Mouse (Mus musculus) kidney, embryonic 16.5 days (tissue): ENCODE results near the gene Spcs2. TPM values are rescaled to one million over a fixed set of nuclear protein-coding genes. Genes with fewer than 3 reads are reported as not detected.

ENCODE experiments used
- ATAC-seq: fragments of 200-750 bp; cut with Nextera tagmentation; 2 replicates; pipeline ENCODE4 v1.8.0; 2017; ENCODE audit warnings: moderate TSS enrichment; ENCODE audit not compliant: low FRiP score, low TSS enrichment
- H3K27ac ChIP-seq: fragments of 300-500 bp; sonication (generic); 2 replicates; pipeline ENCODE4 v1.5.1; 2014; ENCODE audit warnings: low read length
- H3K27me3 ChIP-seq: fragments of 300-500 bp; sonication (generic); 2 replicates; pipeline ENCODE4 v1.6.1; 2014; ENCODE audit warnings: low read length, control low read depth, mixed read lengths; ENCODE audit not compliant: insufficient read depth
- H3K36me3 ChIP-seq: fragments of 300-500 bp; sonication (generic); 2 replicates; pipeline ENCODE4 v1.6.1; 2014; ENCODE audit warnings: low read length, control low read depth, mixed read lengths; ENCODE audit not compliant: insufficient read depth
- H3K4me1 ChIP-seq: fragments of 300-500 bp; sonication (generic); 2 replicates; pipeline ENCODE4 v1.6.1; 2014; ENCODE audit warnings: low read length, control low read depth, mixed read lengths; ENCODE audit not compliant: insufficient read depth
- H3K4me2 ChIP-seq: fragments of 300-500 bp; sonication (generic); replicated peaks from 2 replicates; pipeline ENCODE4 v1.6.1; 2014; ENCODE audit warnings: low read depth, low read length
- H3K4me3 ChIP-seq: fragments of 300-500 bp; sonication (generic); 2 replicates; pipeline ENCODE4 v1.5.1; 2014; ENCODE audit warnings: mild to moderate bottlenecking, low read length
- H3K9ac ChIP-seq: fragments of 300-500 bp; sonication (generic); replicated peaks from 2 replicates; pipeline ENCODE4 v1.6.1; 2014; ENCODE audit warnings: low read length
- H3K9me3 ChIP-seq: fragments of 300-500 bp; sonication (generic); 2 replicates; pipeline ENCODE4 v1.6.1; 2016; ENCODE audit warnings: low read length, control low read depth
- WGBS: fragments of 180-500 bp; shearing (Covaris S2); extraction: QIAGEN DNeasy Blood & Tissue Kit; methylation state at CpG from one replicate; pipeline ENCODE4 v1.1.7; 2014; 5-methylcytosine and 5-hydroxymethylcytosine counted together
- polyA plus RNA-seq: library from polyadenylated mRNA; unstranded; fragments of >200 nt; fragmentation: Nextera tagmentation; extraction: Ambion mirVana; gene quantifications from 2 replicates; pipeline ENCODE4 v1.2.1, GENCODE M21; 2015

Spcs2 gene
- polyA plus RNA-seq, 1 experiment from 2014 or later, result 372 TPM

GRCm38 (mm10) chr7:99851121-99851520 lies 12.1 kb downstream of the Spcs2 start:
- Histone ChIP-seq H3K4me1 (peaks cover under 1% of the 10 kb centered on the region), H3K9me3 (no peaks in the 10 kb centered on the region), H3K4me3 (no peak overlapping the region), H3K9ac (no peak overlapping the region), H3K27me3 (no peaks in the 10 kb centered on the region), H3K27ac (no peak overlapping the region), H3K36me3 (peaks cover 35% of the 10 kb centered on the region), H3K4me2 (no peak overlapping the region)
- WGBS, result 76% methylated on average over 1 of the region's 1 CpGs
- no peak for ATAC-seq

GRCm38 (mm10) chr7:99850534-99850933 lies 12.7 kb downstream of the Spcs2 start:
- H3K4me1 ChIP-seq, result no peaks in the 10 kb centered on the region; the same call in 1 of the 2 replicates
- no peak overlapping the region for H3K4me3 ChIP-seq
- peaks cover 33% of the 10 kb centered on the region for H3K36me3 ChIP-seq
- no peak for ATAC-seq
- H3K27ac ChIP-seq, result no peak overlapping the region
- H3K9me3 ChIP-seq, result no peaks in the 10 kb centered on the region
- no peaks in the 10 kb centered on the region for H3K27me3 ChIP-seq
- H3K9ac ChIP-seq, result no peak overlapping the region
- H3K4me2 ChIP-seq, result no peak overlapping the region
- 87% methylated on average over 5 of the region's 5 CpGs for WGBS

- H3K36me3 ChIP-seq, result peaks cover 57% of the 10 kb centered on the region
- H3K27ac ChIP-seq, result no peak overlapping the region
Measured at GRCm38 (mm10) chr7:99845533-99846236, 17.6 kb downstream of the Spcs2 start.

GRCm38 (mm10) chr7:99838241-99838640 lies 25.0 kb downstream of the Spcs2 start:
- ATAC-seq, result no peak
- H3K27ac ChIP-seq, result no peak overlapping the region

More at GRCm38 (mm10) chr7:99845533-99846236, 17.6 kb downstream of the Spcs2 start:
- Histone ChIP-seq H3K27me3 (no peaks in the 10 kb centered on the region), H3K9me3 (no peaks in the 10 kb centered on the region), H3K4me1 (no peaks in the 10 kb centered on the region), H3K9ac (no peak overlapping the region), H3K4me3 (no peak overlapping the region), H3K4me2 (no peak overlapping the region)
- whole genome bisulfite sequencing, result 93% methylated on average over 8 of the region's 8 CpGs
- no peak for ATAC-seq

GRCm38 (mm10) chr7:99837358-99838071 lies 25.7 kb downstream of the Spcs2 start:
- WGBS, result 75% methylated on average over 6 of the region's 6 CpGs
- Histone ChIP-seq H3K27me3 (no peaks in the 10 kb centered on the region), H3K4me3 (no peak overlapping the region), H3K27ac (no peak overlapping the region), H3K36me3 (peaks cover 34% of the 10 kb centered on the region), H3K9me3 (no peaks in the 10 kb centered on the region), H3K9ac (no peak overlapping the region), H3K4me2 (no peak overlapping the region), H3K4me1 (no peaks in the 10 kb centered on the region)
- ATAC-seq, result no peak

More at GRCm38 (mm10) chr7:99838241-99838640, 25.0 kb downstream of the Spcs2 start:
- Histone ChIP-seq H3K4me2 (no peak overlapping the region), H3K36me3 (peaks cover 41% of the 10 kb centered on the region), H3K9me3 (no peaks in the 10 kb centered on the region), H3K4me3 (no peak overlapping the region), H3K27me3 (no peaks in the 10 kb centered on the region), H3K4me1 (no peaks in the 10 kb centered on the region), H3K9ac (no peak overlapping the region)
- WGBS, result 86% methylated on average over 3 of the region's 3 CpGs

- H3K9me3 ChIP-seq, result no peaks in the 10 kb centered on the region
- WGBS, result 57% methylated on average over 4 of the region's 4 CpGs
- no peak overlapping the region for H3K9ac ChIP-seq
- H3K27me3 ChIP-seq, result no peaks in the 10 kb centered on the region
- H3K4me3 ChIP-seq, result no peak overlapping the region
- H3K4me1 ChIP-seq, result no peaks in the 10 kb centered on the region
- no peak overlapping the region for H3K4me2 ChIP-seq
- H3K27ac ChIP-seq, result no peak overlapping the region
- ATAC-seq, result no peak
- peaks cover 27% of the 10 kb centered on the region for H3K36me3 ChIP-seq
Measured at GRCm38 (mm10) chr7:99836781-99837180, 26.5 kb downstream of the Spcs2 start.

- Histone ChIP-seq H3K4me3 (no peak overlapping the region), H3K27me3 (no peaks in the 10 kb centered on the region), H3K9me3 (no peaks in the 10 kb centered on the region), H3K9ac (no peak overlapping the region), H3K4me1 (no peaks in the 10 kb centered on the region), H3K27ac (no peak overlapping the region), H3K4me2 (no peak overlapping the region), H3K36me3 (peaks cover 20% of the 10 kb centered on the region)
- WGBS, result 84% methylated on average over 5 of the region's 5 CpGs
- no peak for ATAC-seq
Measured at GRCm38 (mm10) chr7:99834314-99834853, 28.9 kb downstream of the Spcs2 start.

GRCm38 (mm10) chr7:99833846-99834222 lies 29.4 kb downstream of the Spcs2 start:
- Histone ChIP-seq H3K4me2 (no peak overlapping the region), H3K9me3 (no peaks in the 10 kb centered on the region), H3K27me3 (no peaks in the 10 kb centered on the region), H3K4me1 (no peaks in the 10 kb centered on the region), H3K36me3 (peaks cover 16% of the 10 kb centered on the region), H3K4me3 (no peak overlapping the region), H3K9ac (no peak overlapping the region), H3K27ac (no peak overlapping the region)
- 89% methylated on average over 2 of the region's 2 CpGs for WGBS
- ATAC-seq, result no peak

- ATAC-seq, result no peak
- H3K4me3 ChIP-seq, result no peak overlapping the region
- 0 out of 2 replicates have a peak, but pooled peaks cover 3% of the 10 kb centered on the region for H3K4me1 ChIP-seq
- H3K36me3 ChIP-seq, result peaks cover 12% of the 10 kb centered on the region
- no peak overlapping the region for H3K9ac ChIP-seq
- H3K27ac ChIP-seq, result no peak overlapping the region
- no peaks in the 10 kb centered on the region for H3K9me3 ChIP-seq
- 84% methylated on average over 5 of the region's 5 CpGs for WGBS
- no peak overlapping the region for H3K4me2 ChIP-seq
- H3K27me3 ChIP-seq, result no peaks in the 10 kb centered on the region
Measured at GRCm38 (mm10) chr7:99833115-99833845, 30.0 kb downstream of the Spcs2 start.
